Mouse (Mus musculus) heart, embryonic 16.5 days (tissue): ENCODE data around the gene Ncoa3. TPM values are rescaled to one million over a fixed set of nuclear protein-coding genes. Genes with fewer than 3 reads are reported as not detected.

Source experiments
- ATAC-seq: fragments of 200-750 bp; cut with Nextera tagmentation; replicated peaks from 2 replicates; pipeline ENCODE4 v1.8.0; 2017; ENCODE audit warnings: moderate number of reproducible peaks; ENCODE audit not compliant: insufficient read depth, low FRiP score; ENCODE audit errors: extremely low read depth
- H3K27ac ChIP-seq: fragments of 300-500 bp; sonication (generic); 2 replicates; pipeline ENCODE4 v1.5.1; 2014; ENCODE audit warnings: mild to moderate bottlenecking, low read length, control low read depth, moderate library complexity
- H3K27me3 ChIP-seq: fragments of 300-500 bp; sonication (generic); 2 replicates; pipeline ENCODE4 v1.6.1; 2014; ENCODE audit warnings: low read length, mixed read lengths; ENCODE audit not compliant: control insufficient read depth, insufficient read depth
- H3K36me3 ChIP-seq: fragments of 300-500 bp; sonication (generic); 2 replicates; pipeline ENCODE4 v1.6.1; 2014; ENCODE audit not compliant: control insufficient read depth, insufficient read depth
- H3K4me1 ChIP-seq: fragments of 300-500 bp; sonication (generic); 2 replicates; pipeline ENCODE4 v1.6.1; 2014; ENCODE audit warnings: low read length, mixed read lengths; ENCODE audit not compliant: control insufficient read depth, insufficient read depth
- H3K4me2 ChIP-seq: fragments of 300-500 bp; sonication (generic); 2 replicates; pipeline ENCODE4 v1.6.1; 2014; ENCODE audit warnings: low read depth, mild to moderate bottlenecking, control low read depth, low read length
- H3K4me3 ChIP-seq: fragments of 300-500 bp; sonication (generic); 2 replicates; pipeline ENCODE4 v1.5.1; 2014; ENCODE audit warnings: mild to moderate bottlenecking, control low read depth, low read length
- H3K9ac ChIP-seq: fragments of 300-500 bp; sonication (generic); 2 replicates; pipeline ENCODE4 v1.6.1; 2014; ENCODE audit warnings: low read length, control low read depth
- H3K9me3 ChIP-seq: fragments of 300-500 bp; sonication (generic); replicated peaks from 2 replicates; pipeline ENCODE4 v1.6.1; 2016; ENCODE audit warnings: low read length; ENCODE audit not compliant: control insufficient read depth
- WGBS: fragments of 180-500 bp; shearing (Covaris S2); extraction: QIAGEN DNeasy Blood & Tissue Kit; methylation state at CpG from one replicate; pipeline ENCODE4 v1.1.7; 2014; 5-methylcytosine and 5-hydroxymethylcytosine counted together
- polyA plus RNA-seq: library from polyadenylated mRNA; unstranded; fragments of >200 nt; fragmentation: Nextera tagmentation; extraction: Ambion mirVana; gene quantifications from 2 replicates; pipeline ENCODE4 v1.2.1, GENCODE M21; 2015

Ncoa3 gene
- polyA plus RNA-seq, 1 experiment from 2014 or later = 9.5 TPM

- H3K9ac ChIP-seq = no peak overlapping the region
- WGBS = 86% methylated on average over 10 of the region's 10 CpGs
- peaks cover 17% of the 10 kb centered on the region for H3K36me3 ChIP-seq
- H3K27ac ChIP-seq = no peak overlapping the region
- no peaks in the 10 kb centered on the region for H3K9me3 ChIP-seq
- no peak overlapping the region for H3K4me2 ChIP-seq
- H3K4me3 ChIP-seq = no peak overlapping the region
- H3K27me3 ChIP-seq = no peaks in the 10 kb centered on the region
- H3K4me1 ChIP-seq = peaks cover 36% of the 10 kb centered on the region
- no peak for ATAC-seq
These were observed 93.3 kb downstream of the Ncoa3 start for GRCm38 (mm10) chr2:166085780-166086179.

GRCm38 (mm10) chr2:166086457-166087233 lies 94.2 kb downstream of the Ncoa3 start:
- Histone ChIP-seq H3K27ac (no peak overlapping the region), H3K4me3 (no peak overlapping the region), H3K4me2 (no peak overlapping the region), H3K9ac (no peak overlapping the region), H3K36me3 (peaks cover 23% of the 10 kb centered on the region), H3K27me3 (no peaks in the 10 kb centered on the region), H3K9me3 (no peaks in the 10 kb centered on the region), H3K4me1 (peaks cover 28% of the 10 kb centered on the region)
- WGBS = 78% methylated on average over 29 of the region's 29 CpGs
- no peak for ATAC-seq

GRCm38 (mm10) chr2:166088991-166089390 lies 96.6 kb downstream of the Ncoa3 start:
- H3K27me3 ChIP-seq = no peaks in the 10 kb centered on the region
- H3K36me3 ChIP-seq = peaks cover 32% of the 10 kb centered on the region
- no peaks in the 10 kb centered on the region for H3K9me3 ChIP-seq
- WGBS = 84% methylated on average over 9 of the region's 9 CpGs
- H3K27ac ChIP-seq = no peak overlapping the region
- peaks cover 11% of the 10 kb centered on the region; the same call in 1 of the 2 replicates for H3K4me1 ChIP-seq
- no peak overlapping the region for H3K4me2 ChIP-seq
- H3K4me3 ChIP-seq = no peak overlapping the region
- ATAC-seq = no peak
- no peak overlapping the region for H3K9ac ChIP-seq

GRCm38 (mm10) chr2:166090131-166090581 lies 97.7 kb downstream of the Ncoa3 start:
- peaks cover 37% of the 10 kb centered on the region for H3K36me3 ChIP-seq
- no peaks in the 10 kb centered on the region for H3K9me3 ChIP-seq
- peaks cover 11% of the 10 kb centered on the region; the same call in 1 of the 2 replicates for H3K4me1 ChIP-seq
- no peak overlapping the region for H3K9ac ChIP-seq
- WGBS = 25% methylated on average over 7 of the region's 7 CpGs
- no peak overlapping the region for H3K4me2 ChIP-seq
- H3K27ac ChIP-seq = peak overlapping the region; percentile 7
- peak; percentile 26; the same call in 1 of the 2 replicates for ATAC-seq
- H3K4me3 ChIP-seq = no peak overlapping the region
- H3K27me3 ChIP-seq = no peaks in the 10 kb centered on the region

- peaks cover 32% of the 10 kb centered on the region for H3K36me3 ChIP-seq
- ATAC-seq = no peak
These were observed 99.2 kb downstream of the Ncoa3 start for GRCm38 (mm10) chr2:166091599-166091998.

GRCm38 (mm10) chr2:166092412-166092811 lies 100.0 kb downstream of the Ncoa3 start:
- Histone ChIP-seq H3K27ac (no peak overlapping the region), H3K27me3 (no peaks in the 10 kb centered on the region), H3K4me1 (peaks cover 24% of the 10 kb centered on the region), H3K4me2 (no peak overlapping the region), H3K36me3 (peaks cover 29% of the 10 kb centered on the region), H3K4me3 (no peak overlapping the region), H3K9ac (no peak overlapping the region), H3K9me3 (0 out of 2 replicates have a peak, but pooled peaks cover 2% of the 10 kb centered on the region)
- 88% methylated on average over 6 of the region's 6 CpGs for WGBS
- ATAC-seq = no peak

More at GRCm38 (mm10) chr2:166091599-166091998, 99.2 kb downstream of the Ncoa3 start:
- Histone ChIP-seq H3K27ac (no peak overlapping the region), H3K4me3 (no peak overlapping the region), H3K4me2 (no peak overlapping the region), H3K4me1 (peaks cover 22% of the 10 kb centered on the region), H3K9ac (no peak overlapping the region), H3K27me3 (no peaks in the 10 kb centered on the region), H3K9me3 (no peaks in the 10 kb centered on the region)

GRCm38 (mm10) chr2:166096300-166096699 lies 103.9 kb downstream of the Ncoa3 start:
- peak; percentile 45; the same call in 1 of the 2 replicates for ATAC-seq
- WGBS = 76% methylated on average over 6 of the region's 6 CpGs

GRCm38 (mm10) chr2:166096834-166097233 lies 104.4 kb downstream of the Ncoa3 start:
- ATAC-seq = no peak
- peaks cover 14% of the 10 kb centered on the region for H3K36me3 ChIP-seq
- H3K27ac ChIP-seq = 0 out of 2 replicates have a peak overlapping the region, but pooled peaks have one; percentile 34
- H3K9me3 ChIP-seq = 0 out of 2 replicates have a peak, but pooled peaks cover 2% of the 10 kb centered on the region
- 100% methylated on average over 1 of the region's 1 CpGs for WGBS
- H3K4me1 ChIP-seq = peaks cover 35% of the 10 kb centered on the region
- H3K4me2 ChIP-seq = no peak overlapping the region
- H3K9ac ChIP-seq = no peak overlapping the region
- no peaks in the 10 kb centered on the region for H3K27me3 ChIP-seq
- H3K4me3 ChIP-seq = no peak overlapping the region

More at GRCm38 (mm10) chr2:166096300-166096699, 103.9 kb downstream of the Ncoa3 start:
- H3K27ac ChIP-seq = peak overlapping the region; percentile 72
- no peaks in the 10 kb centered on the region for H3K27me3 ChIP-seq
- no peak overlapping the region for H3K4me3 ChIP-seq
- H3K4me1 ChIP-seq = peaks cover 35% of the 10 kb centered on the region
- no peak overlapping the region for H3K4me2 ChIP-seq
- peaks cover 14% of the 10 kb centered on the region for H3K36me3 ChIP-seq
- H3K9ac ChIP-seq = no peak overlapping the region
- 0 out of 2 replicates have a peak, but pooled peaks cover 2% of the 10 kb centered on the region for H3K9me3 ChIP-seq
